Mouse (Mus musculus): Measurements from ENCODE around the gene Gjb1. TPM values are rescaled to one million over a fixed set of nuclear protein-coding genes. Genes with fewer than 3 reads are reported as not detected.

Gene Gjb1
- polyA plus RNA-seq, 1 experiment from 2014 or later = 119 TPM

DNA sequence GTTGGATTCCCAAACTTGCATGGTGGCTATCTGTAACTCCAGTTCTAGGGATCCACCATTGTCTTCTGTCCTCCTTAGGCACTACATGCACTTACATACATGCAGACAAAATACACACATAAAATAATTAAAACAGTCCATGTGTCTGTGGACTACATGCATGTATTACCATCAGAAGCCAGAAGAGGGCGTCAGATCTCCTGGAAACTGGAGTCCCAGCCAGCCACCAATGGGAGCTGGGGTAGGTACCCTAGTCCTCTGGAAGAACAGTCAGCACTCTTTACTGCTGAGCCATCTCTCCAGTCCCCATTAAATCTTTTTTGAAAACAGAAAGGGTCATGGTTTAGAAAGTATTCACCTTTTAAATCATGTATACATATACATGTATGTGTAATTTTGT is 51.6 kb downstream of the Gjb1 start:
- Histone ChIP-seq H3K27me3 (replicated peaks; ENCODE audit: control insufficient read depth, insufficient read depth, low read length) (no peaks in the 10 kb centered on the region), H3K9ac (ENCODE audit: low read depth, low read length) (no peak overlapping the region), H3K27ac (ENCODE audit: low read length) (no peak overlapping the region), H3K4me1 (ENCODE audit: control insufficient read depth, insufficient read depth, low read length) (no peaks in the 10 kb centered on the region), H3K36me3 (ENCODE audit: control insufficient read depth, insufficient read depth, low read length) (no peaks in the 10 kb centered on the region), H3K4me3 (ENCODE audit: low read length) (no peak overlapping the region), H3K9me3 (ENCODE audit: control insufficient read depth, low read length) (no peaks in the 10 kb centered on the region), H3K4me2 (ENCODE audit: low read depth, low read length) (no peak overlapping the region)
- no peak for ATAC-seq
- WGBS = 13% methylated on average over 1 of the region's 1 CpGs

DNA sequence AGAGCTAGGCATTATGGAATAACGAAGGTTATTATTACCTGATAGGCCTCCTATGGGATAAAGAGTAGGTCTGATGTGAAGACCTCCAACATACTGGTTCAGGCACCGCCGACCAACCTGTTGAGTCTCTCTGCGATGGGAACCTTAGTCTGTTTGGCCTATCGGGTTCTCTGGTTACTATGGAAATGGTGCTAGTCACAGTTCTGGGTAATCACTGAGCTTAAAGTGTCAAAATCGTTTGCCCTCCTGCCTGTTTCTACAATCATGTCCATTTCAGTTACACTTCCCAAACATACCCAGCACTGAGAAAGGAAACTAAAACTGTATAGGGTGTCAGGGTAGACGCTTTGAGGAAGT is 52.6 kb downstream of the Gjb1 start:
- ATAC-seq = peak; percentile 4; the same call in 1 of the 2 replicates

DNA sequence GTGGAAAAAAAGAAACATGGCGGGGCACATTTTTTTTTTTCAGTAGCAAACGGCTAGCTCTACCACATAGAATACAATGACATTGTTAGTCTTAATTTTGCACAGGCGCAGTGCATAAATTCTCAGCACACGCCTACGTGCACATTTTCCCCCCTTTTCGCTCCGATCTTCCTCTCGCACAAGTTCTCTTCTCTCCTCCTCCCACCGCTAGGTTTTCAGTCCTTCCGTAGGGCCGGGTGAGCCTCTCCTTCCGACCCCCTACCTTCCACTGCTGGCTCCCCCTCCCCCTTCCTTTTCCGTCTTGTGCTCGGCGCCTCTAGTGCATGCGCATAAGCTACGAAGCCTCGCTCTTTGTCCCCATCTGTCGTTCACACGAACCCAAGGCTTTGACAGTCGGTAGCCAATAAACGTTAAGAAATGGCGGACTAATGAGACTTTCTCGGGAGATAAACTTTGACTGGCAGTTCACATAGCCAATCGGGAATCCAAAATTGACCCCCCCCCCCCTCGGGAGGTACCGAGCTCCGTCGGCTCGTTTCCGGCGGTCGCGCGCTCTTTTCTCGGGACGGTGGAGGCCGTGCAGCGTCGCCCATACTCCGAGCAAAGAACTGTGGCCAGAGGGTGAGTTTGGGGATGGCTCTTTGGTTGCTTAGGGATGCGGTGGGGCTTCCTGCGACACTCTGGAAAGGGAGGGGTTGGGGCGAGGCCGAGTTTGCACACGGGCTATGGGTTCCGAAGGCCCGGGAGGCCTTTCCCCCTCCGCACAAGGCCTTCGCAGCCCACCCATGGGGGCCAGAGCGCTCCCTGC is 53.2 kb downstream of the Gjb1 start, which contains the start of gene Nono:
Gene Nono, plus strand, starts transcription at position 177 of the 808 bp plus-strand sequence.
- H3K9me3 ChIP-seq (ENCODE audit: control insufficient read depth, low read length) = no peaks in the 10 kb centered on the region
- 15% methylated on average over 51 of the region's 51 CpGs for WGBS

More for the DNA sequence above, 52.6 kb downstream of the Gjb1 start:
- H3K36me3 ChIP-seq (ENCODE audit: control insufficient read depth, insufficient read depth, low read length) = no peaks in the 10 kb centered on the region
- peak overlapping the region; percentile 89 for H3K27ac ChIP-seq (ENCODE audit: low read length)
- 25% methylated on average over 7 of the region's 7 CpGs for WGBS
- no peaks in the 10 kb centered on the region for H3K4me1 ChIP-seq (ENCODE audit: control insufficient read depth, insufficient read depth, low read length)
- peak overlapping the region; percentile 42 for H3K4me3 ChIP-seq (ENCODE audit: low read length)
- peak overlapping the region; percentile 40 for H3K4me2 ChIP-seq (ENCODE audit: low read depth, low read length)
- H3K9ac ChIP-seq (ENCODE audit: low read depth, low read length) = peak overlapping the region; percentile 57
- H3K27me3 ChIP-seq (replicated peaks; ENCODE audit: control insufficient read depth, insufficient read depth, low read length) = no peaks in the 10 kb centered on the region
- H3K9me3 ChIP-seq (ENCODE audit: control insufficient read depth, low read length) = no peaks in the 10 kb centered on the region

DNA sequence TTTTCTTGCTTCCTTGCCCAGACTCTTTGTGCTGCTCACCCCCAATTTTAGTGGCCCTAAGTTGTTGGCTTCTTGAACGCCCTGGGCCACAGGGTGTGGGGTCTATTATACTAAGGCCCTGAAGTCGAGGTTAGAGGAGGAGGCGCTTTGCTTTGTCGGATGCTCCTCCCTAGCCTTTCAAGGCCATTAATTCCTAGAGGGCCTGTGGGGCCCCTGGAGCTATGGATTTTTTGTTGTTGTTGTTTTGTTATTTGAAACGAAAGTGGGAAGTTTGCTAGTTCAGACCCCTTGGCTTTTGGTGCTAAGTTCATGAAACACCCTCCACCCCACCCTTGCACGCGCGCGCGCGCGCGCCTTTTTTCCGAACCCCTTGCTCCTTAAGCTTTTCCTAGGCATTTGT is 53.8 kb downstream of the Gjb1 start:
- ATAC-seq = peak; percentile 67
- Histone ChIP-seq H3K4me3 (ENCODE audit: low read length) (peak overlapping the region; percentile 65), H3K9ac (ENCODE audit: low read depth, low read length) (peak overlapping the region; percentile 86), H3K4me2 (ENCODE audit: low read depth, low read length) (peak overlapping the region; percentile 45), H3K36me3 (ENCODE audit: control insufficient read depth, insufficient read depth, low read length) (no peaks in the 10 kb centered on the region), H3K9me3 (ENCODE audit: control insufficient read depth, low read length) (no peaks in the 10 kb centered on the region), H3K27me3 (replicated peaks; ENCODE audit: control insufficient read depth, insufficient read depth, low read length) (no peaks in the 10 kb centered on the region), H3K27ac (ENCODE audit: low read length) (peak overlapping the region; percentile 95), H3K4me1 (ENCODE audit: control insufficient read depth, insufficient read depth, low read length) (no peaks in the 10 kb centered on the region)
- WGBS = 19% methylated on average over 14 of the region's 14 CpGs

More for the DNA sequence above, 53.2 kb downstream of the Gjb1 start, which contains the start of gene Nono:
- no peaks in the 10 kb centered on the region for H3K27me3 ChIP-seq (replicated peaks; ENCODE audit: control insufficient read depth, insufficient read depth, low read length)
- peak within 1 kb of the TSS; percentile 65 for H3K4me3 ChIP-seq (ENCODE audit: low read length)
- no peaks in the 10 kb centered on the region for H3K4me1 ChIP-seq (ENCODE audit: control insufficient read depth, insufficient read depth, low read length)
- peak within 1 kb of the TSS; percentile 45 for H3K4me2 ChIP-seq (ENCODE audit: low read depth, low read length)
- peak; percentile 96 for ATAC-seq
- H3K27ac ChIP-seq (ENCODE audit: low read length) = peak within 1 kb of the TSS; percentile 95
- H3K36me3 ChIP-seq (ENCODE audit: control insufficient read depth, insufficient read depth, low read length) = no peaks in the 10 kb centered on the region
- H3K9ac ChIP-seq (ENCODE audit: low read depth, low read length) = peak within 1 kb of the TSS; percentile 86

Other genes starting within 250 kb of the Gjb1 start
- gene Snx12, start 153.8 kb upstream of the Gjb1 start, polyA plus RNA-seq (2015; fragmentation: Nextera tagmentation; extraction: Ambion mirVana) = 54.2 and 56.4 TPM in 2 replicates
- gene Foxo4, start 121.8 kb upstream of the Gjb1 start, polyA plus RNA-seq (2015; fragmentation: Nextera tagmentation; extraction: Ambion mirVana) = 1.6 and 1.8 TPM in 2 replicates
- gene Gm614, start 112.4 kb upstream of the Gjb1 start, polyA plus RNA-seq (2015; fragmentation: Nextera tagmentation; extraction: Ambion mirVana) = not detected in 2 replicates
- 15.6 and 15.7 TPM in 2 replicates for gene Il2rg, start 108.1 kb upstream of the Gjb1 start, polyA plus RNA-seq (2015; fragmentation: Nextera tagmentation; extraction: Ambion mirVana)
- gene Gm20489, start 107.4 kb upstream of the Gjb1 start, polyA plus RNA-seq (2015; fragmentation: Nextera tagmentation; extraction: Ambion mirVana) = not detected in 2 replicates
- gene Med12, start 102.3 kb upstream of the Gjb1 start, polyA plus RNA-seq (2015; fragmentation: Nextera tagmentation; extraction: Ambion mirVana) = 19.9 and 22.3 TPM in 2 replicates
- gene Nlgn3, start 77.2 kb upstream of the Gjb1 start, polyA plus RNA-seq (2015; fragmentation: Nextera tagmentation; extraction: Ambion mirVana) = 3.6 and 4.1 TPM in 2 replicates
- 18.5 and 19.5 TPM in 2 replicates for gene Zmym3, start 44.5 kb downstream of the Gjb1 start, polyA plus RNA-seq (2015; fragmentation: Nextera tagmentation; extraction: Ambion mirVana)
- gene Nono, start 52.9 kb downstream of the Gjb1 start, polyA plus RNA-seq (2015; fragmentation: Nextera tagmentation; extraction: Ambion mirVana) = 272 and 304 TPM in 2 replicates
- 1.3 TPM in 2 replicates for gene Itgb1bp2, start 72.7 kb downstream of the Gjb1 start, polyA plus RNA-seq (2015; fragmentation: Nextera tagmentation; extraction: Ambion mirVana)
- gene Taf1, start 156.4 kb downstream of the Gjb1 start, polyA plus RNA-seq (2015; fragmentation: Nextera tagmentation; extraction: Ambion mirVana) = 8.4 and 9.1 TPM in 2 replicates

All from intestine, embryonic 16.5 days (tissue).